Mouse (Mus musculus): Measurements from ENCODE around the gene Tnip3. TPM values are rescaled to one million over a fixed set of nuclear protein-coding genes. Genes with fewer than 3 reads are reported as not detected.

Tnip3 gene
- polyA plus RNA-seq, 1 experiment from 2014 or later, result 0.08 TPM

DNA sequence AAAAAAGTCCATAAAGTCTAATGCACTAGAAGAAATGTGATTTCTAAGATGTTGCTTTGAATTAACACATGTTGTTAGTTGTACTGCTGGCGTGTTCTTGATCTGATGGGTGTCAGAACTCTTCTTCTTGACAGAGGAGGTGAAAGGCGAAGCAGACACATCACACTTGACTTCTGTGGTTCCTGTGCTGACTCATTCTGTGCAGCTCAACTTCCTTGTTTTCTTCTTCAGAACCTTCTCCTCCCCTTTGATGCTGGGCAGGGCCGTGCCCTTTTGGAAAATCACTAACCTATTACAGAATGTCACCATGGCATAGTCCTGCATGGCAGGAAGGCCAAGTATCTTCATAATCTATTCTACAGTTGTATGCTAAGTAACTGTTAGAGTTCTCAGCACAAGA, 69.1 kb downstream of the Tnip3 start:
- 73% methylated on average over 3 of the region's 3 CpGs for WGBS

DNA sequence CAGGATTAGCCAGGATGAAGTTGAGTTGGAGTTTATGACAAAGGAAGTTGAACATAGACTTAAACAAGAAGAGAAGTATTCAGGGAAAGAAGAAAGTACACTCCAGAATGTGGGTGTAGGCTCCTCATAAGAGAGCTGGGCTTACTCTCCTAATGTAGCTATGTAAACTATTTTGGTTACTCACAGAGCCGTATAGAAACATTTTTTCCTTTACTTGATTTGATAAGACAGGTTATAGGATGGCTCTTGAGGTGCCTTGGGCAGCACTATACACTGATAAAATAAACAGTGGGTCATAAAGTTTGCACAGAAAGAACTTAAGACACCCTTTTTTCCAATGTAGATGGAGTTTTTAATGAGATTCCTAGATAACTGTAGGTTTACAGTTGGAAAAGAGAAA, 70.3 kb downstream of the Tnip3 start:
- no peaks in the 10 kb centered on the region for H3K27me3 ChIP-seq (replicated peaks; ENCODE audit: control insufficient read depth, insufficient read depth, low read length)
- no peak for TF ChIP-seq CTCF (IDR thresholded peaks at IDR 0.05; ENCODE audit: low read depth)
- 34% methylated on average over 1 of the region's 1 CpGs for WGBS

More for the DNA sequence above, 69.1 kb downstream of the Tnip3 start:
- H3K9me3 ChIP-seq (ENCODE audit: control insufficient read depth), result no peaks in the 10 kb centered on the region
- no peak for ATAC-seq
- TF ChIP-seq CTCF (IDR thresholded peaks at IDR 0.05; ENCODE audit: low read depth), result no peak
- H3K27me3 ChIP-seq (replicated peaks; ENCODE audit: control insufficient read depth, insufficient read depth, low read length), result no peaks in the 10 kb centered on the region
- H3K36me3 ChIP-seq (ENCODE audit: control insufficient read depth, insufficient read depth), result no peaks in the 10 kb centered on the region
- no peak overlapping the region for H3K27ac ChIP-seq (ENCODE audit: low read depth, low read length)
- H3K4me1 ChIP-seq (replicated peaks; ENCODE audit: control insufficient read depth, insufficient read depth, low read length), result no peaks in the 10 kb centered on the region
- H3K4me3 ChIP-seq (ENCODE audit: low read depth, low read length), result no peak overlapping the region
- no peak overlapping the region for H3K4me2 ChIP-seq (replicated peaks; ENCODE audit: low read depth)
- H3K9ac ChIP-seq (ENCODE audit: low read depth, low read length), result no peak overlapping the region

DNA sequence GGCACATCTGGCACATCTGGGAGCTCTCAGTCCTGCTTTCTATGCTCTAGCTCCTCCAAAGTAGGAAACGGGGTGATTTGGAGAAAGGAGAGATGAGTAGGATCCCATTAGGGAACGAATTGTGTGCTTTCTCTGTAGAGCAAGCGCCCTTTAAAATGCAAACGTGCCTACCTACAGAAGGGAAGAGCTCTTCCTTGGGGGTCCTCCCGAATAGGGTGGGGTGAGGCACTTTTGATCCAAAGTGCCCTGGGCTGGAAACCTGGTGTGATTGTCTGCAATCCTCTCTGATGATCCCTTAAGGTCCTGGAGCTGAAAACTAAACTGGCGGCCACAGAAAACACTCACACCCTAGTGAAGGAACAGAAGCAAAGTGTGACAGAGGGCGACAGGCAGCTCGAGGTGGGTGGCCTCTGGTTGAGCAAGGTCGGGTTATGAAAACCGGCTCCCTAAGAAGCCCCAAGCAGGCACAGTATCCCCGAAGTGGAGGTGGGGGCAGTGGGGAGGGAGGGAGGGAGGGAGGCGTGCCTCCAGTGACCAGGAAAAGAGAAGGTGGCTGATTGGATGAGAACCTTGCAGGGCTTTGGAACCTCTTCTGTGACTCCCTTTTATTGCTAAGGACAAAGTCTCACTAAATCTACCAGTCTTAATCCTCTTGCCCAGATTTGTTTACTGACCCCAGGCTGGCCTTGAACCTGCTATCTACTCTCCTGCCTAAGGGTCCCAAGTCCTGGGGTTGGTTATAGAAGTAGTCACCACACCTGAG, 72.1 kb downstream of the Tnip3 start:
- no peaks in the 10 kb centered on the region for H3K27me3 ChIP-seq (replicated peaks; ENCODE audit: control insufficient read depth, insufficient read depth, low read length)
- peak overlapping the region; percentile 5; the same call in 1 of the 2 replicates for H3K4me3 ChIP-seq (ENCODE audit: low read depth, low read length)
- 22% methylated on average over 12 of the region's 12 CpGs for WGBS
- peak overlapping the region; percentile 48 for H3K4me2 ChIP-seq (replicated peaks; ENCODE audit: low read depth)
- H3K9me3 ChIP-seq (ENCODE audit: control insufficient read depth), result no peaks in the 10 kb centered on the region
- H3K36me3 ChIP-seq (ENCODE audit: control insufficient read depth, insufficient read depth), result no peaks in the 10 kb centered on the region
- no peak overlapping the region for H3K9ac ChIP-seq (ENCODE audit: low read depth, low read length)
- H3K27ac ChIP-seq (ENCODE audit: low read depth, low read length), result peak overlapping the region; percentile 28; the same call in 1 of the 2 replicates
- no peak for TF ChIP-seq CTCF (IDR thresholded peaks at IDR 0.05; ENCODE audit: low read depth)
- peak; percentile 90 for ATAC-seq
- H3K4me1 ChIP-seq (replicated peaks; ENCODE audit: control insufficient read depth, insufficient read depth, low read length), result no peaks in the 10 kb centered on the region

More for the DNA sequence above, 70.3 kb downstream of the Tnip3 start:
- Histone ChIP-seq H3K4me3 (ENCODE audit: low read depth, low read length) (no peak overlapping the region), H3K9me3 (ENCODE audit: control insufficient read depth) (no peaks in the 10 kb centered on the region), H3K4me2 (replicated peaks; ENCODE audit: low read depth) (no peak overlapping the region), H3K27ac (ENCODE audit: low read depth, low read length) (no peak overlapping the region), H3K4me1 (replicated peaks; ENCODE audit: control insufficient read depth, insufficient read depth, low read length) (no peaks in the 10 kb centered on the region), H3K36me3 (ENCODE audit: control insufficient read depth, insufficient read depth) (no peaks in the 10 kb centered on the region), H3K9ac (ENCODE audit: low read depth, low read length) (no peak overlapping the region)
- no peak for ATAC-seq

DNA sequence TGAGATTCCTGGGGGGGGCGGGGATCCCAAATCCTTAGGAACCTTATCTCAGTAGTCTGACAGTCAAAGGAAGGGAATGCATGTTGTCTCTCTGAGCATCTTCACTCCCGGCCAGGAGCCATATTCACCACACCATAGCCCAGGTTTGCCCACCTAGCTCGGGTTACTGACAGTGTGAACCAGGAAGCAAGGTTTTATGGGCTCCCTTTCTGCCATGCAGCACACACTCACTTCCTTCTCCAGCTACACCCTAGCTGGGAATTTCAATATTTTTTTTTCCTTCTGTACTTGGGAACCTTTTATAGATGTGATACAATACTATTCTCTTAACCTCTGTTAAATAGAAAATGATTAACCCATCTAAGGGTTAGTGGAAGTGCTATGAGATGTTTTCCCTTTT, 73.4 kb downstream of the Tnip3 start:
- no peaks in the 10 kb centered on the region for H3K36me3 ChIP-seq (ENCODE audit: control insufficient read depth, insufficient read depth)
- H3K27me3 ChIP-seq (replicated peaks; ENCODE audit: control insufficient read depth, insufficient read depth, low read length), result no peaks in the 10 kb centered on the region
- peak; percentile 53 for ATAC-seq
- H3K4me1 ChIP-seq (replicated peaks; ENCODE audit: control insufficient read depth, insufficient read depth, low read length), result no peaks in the 10 kb centered on the region
- WGBS, result 73% methylated on average over 3 of the region's 3 CpGs
- H3K4me3 ChIP-seq (ENCODE audit: low read depth, low read length), result no peak overlapping the region
- no peak for TF ChIP-seq CTCF (IDR thresholded peaks at IDR 0.05; ENCODE audit: low read depth)
- H3K9me3 ChIP-seq (ENCODE audit: control insufficient read depth), result no peaks in the 10 kb centered on the region
- no peak overlapping the region for H3K27ac ChIP-seq (ENCODE audit: low read depth, low read length)
- no peak overlapping the region for H3K4me2 ChIP-seq (replicated peaks; ENCODE audit: low read depth)
- H3K9ac ChIP-seq (ENCODE audit: low read depth, low read length), result no peak overlapping the region

DNA sequence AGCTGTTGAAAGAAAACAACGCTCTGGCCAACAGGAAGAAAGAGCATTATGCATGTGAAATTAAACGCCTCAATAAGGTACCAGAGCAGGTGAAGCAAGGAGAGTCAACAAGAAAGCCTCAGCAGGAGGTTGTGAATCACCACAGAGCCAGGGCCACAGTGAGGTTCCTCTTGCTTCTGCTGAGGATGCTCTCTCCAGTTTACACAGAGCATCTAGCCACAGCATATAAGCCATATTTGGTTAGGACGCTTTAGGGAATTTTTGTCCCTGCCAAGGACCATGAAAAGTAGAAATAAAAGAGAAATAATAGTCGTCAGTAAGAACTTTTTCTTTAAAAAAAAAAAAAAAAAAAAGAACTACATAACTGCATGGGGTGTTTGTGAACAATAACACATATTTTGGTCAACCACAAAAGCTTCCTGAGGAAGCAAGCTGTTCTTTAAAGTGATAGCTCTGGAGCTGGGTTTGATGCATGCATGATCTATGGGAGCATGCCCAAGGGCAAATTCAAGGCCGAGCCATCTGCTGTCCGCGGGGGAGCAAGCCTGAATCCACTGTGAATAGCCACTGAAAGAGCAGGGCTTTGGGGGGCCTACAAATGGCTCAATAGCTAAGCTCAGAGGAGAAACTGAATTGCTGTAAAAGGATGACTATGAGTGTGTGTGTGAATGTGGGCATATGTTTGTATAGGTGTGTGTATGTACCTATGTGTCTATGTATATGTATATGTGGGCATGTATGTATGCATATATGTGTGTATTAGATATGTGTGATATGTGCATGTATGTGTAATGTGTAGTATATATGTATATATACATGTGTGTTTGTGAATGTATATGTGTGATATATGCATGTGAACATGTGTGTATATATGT, 75.0 kb downstream of the Tnip3 start:
- H3K27ac ChIP-seq (ENCODE audit: low read depth, low read length), result no peak overlapping the region
- H3K27me3 ChIP-seq (replicated peaks; ENCODE audit: control insufficient read depth, insufficient read depth, low read length), result no peaks in the 10 kb centered on the region
- no peak for ATAC-seq
- no peak overlapping the region for H3K4me3 ChIP-seq (ENCODE audit: low read depth, low read length)
- no peaks in the 10 kb centered on the region for H3K9me3 ChIP-seq (ENCODE audit: control insufficient read depth)
- H3K9ac ChIP-seq (ENCODE audit: low read depth, low read length), result no peak overlapping the region
- WGBS, result 59% methylated on average over 7 of the region's 7 CpGs
- H3K4me2 ChIP-seq (replicated peaks; ENCODE audit: low read depth), result no peak overlapping the region
- TF ChIP-seq CTCF (IDR thresholded peaks at IDR 0.05; ENCODE audit: low read depth), result no peak
- no peaks in the 10 kb centered on the region for H3K36me3 ChIP-seq (ENCODE audit: control insufficient read depth, insufficient read depth)
- H3K4me1 ChIP-seq (replicated peaks; ENCODE audit: control insufficient read depth, insufficient read depth, low read length), result no peaks in the 10 kb centered on the region

DNA sequence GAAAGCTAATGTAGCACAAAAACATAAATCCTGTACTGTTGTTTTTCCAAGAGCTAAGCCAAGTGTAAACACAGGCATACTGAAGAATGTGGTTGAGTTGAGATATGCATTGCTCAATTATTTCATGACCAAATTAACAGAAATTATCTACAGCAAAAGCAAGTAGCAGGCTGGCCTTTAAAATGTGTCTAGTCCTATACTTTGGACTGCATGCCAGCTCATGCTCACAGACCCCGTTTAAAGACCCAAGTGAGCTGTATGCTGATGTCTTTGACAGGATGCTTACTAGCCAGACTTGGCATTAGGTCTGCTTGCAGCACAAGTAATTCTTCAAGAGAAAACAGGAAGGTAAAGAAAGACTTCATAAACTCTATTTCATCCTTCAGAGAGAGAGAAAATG, 75.8 kb downstream of the Tnip3 start:
- Histone ChIP-seq H3K4me3 (ENCODE audit: low read depth, low read length) (no peak overlapping the region), H3K36me3 (ENCODE audit: control insufficient read depth, insufficient read depth) (no peaks in the 10 kb centered on the region), H3K9ac (ENCODE audit: low read depth, low read length) (no peak overlapping the region), H3K9me3 (ENCODE audit: control insufficient read depth) (no peaks in the 10 kb centered on the region), H3K4me1 (replicated peaks; ENCODE audit: control insufficient read depth, insufficient read depth, low read length) (no peaks in the 10 kb centered on the region), H3K27ac (ENCODE audit: low read depth, low read length) (no peak overlapping the region), H3K4me2 (replicated peaks; ENCODE audit: low read depth) (no peak overlapping the region), H3K27me3 (replicated peaks; ENCODE audit: control insufficient read depth, insufficient read depth, low read length) (no peaks in the 10 kb centered on the region)
- no peak for ATAC-seq
- no peak for TF ChIP-seq CTCF (IDR thresholded peaks at IDR 0.05; ENCODE audit: low read depth)
- 54% methylated on average over 1 of the region's 1 CpGs for WGBS

Measured in intestine, postnatal 0 days (tissue).